ENCODE assay signal across 21 mouse cellular contexts in genomic region chr13:57362563-57362962, GRCm38 (mm10).
A peak's percentile ranks its signal among the peaks of the same experiment; 100 is the strongest.
DNase-seq lines count a peak whose midpoint lies in the region; TF ChIP-seq lines count a peak whose summit lies in the region.
"Had no signal": no experiment of that assay in that cellular context is flagged by ENCODE, and none has a peak within 500 bp of the region (broad histone marks: within the 10 kb centered on the region; RNA-seq: fewer than 3 reads in every experiment).

No protein-coding gene starts in this region.

- no peaks in the 10 kb centered on the region for H3K9me3 ChIP-seq in E14TG2a.4 (ENCODE audit: low read length)
- H3K9me3 ChIP-seq: embryonic facial prominence, embryonic 13.5 days; forebrain, embryonic 13.5 days; hindbrain, embryonic 15.5 days had no signal

- TF ChIP-seq CTCF in E14TG2a.4 (conservative IDR thresholded peaks at IDR 0.05; ENCODE audit: low read length) = no peak

- peak; percentile 62 for DNase-seq in heart, adult 11 months
- DNase-seq in heart, adult 8-10 months (ENCODE audit: low spot score) = no peak
- peak; percentile 97 for DNase-seq in R1 (ENCODE audit: low read depth, low spot score)
- DNase-seq in embryo, embryonic 10 days (ENCODE audit: low spot score) = peak; percentile 10
- no peak for DNase-seq in cerebellum, postnatal 4 days (ENCODE audit: low spot score in 2 of 2)
- DNase-seq in right cerebral cortex, postnatal 10 days (ENCODE audit: low spot score in 2 of 2) = no peak
- no peak for DNase-seq in frontal cortex, postnatal 36 days (ENCODE audit: low spot score in 2 of 2)
- DNase-seq: adrenal gland, postnatal 10 days; cerebellum, adult 11-12 months; cerebellum, adult 9-10 months; cerebellum, postnatal 25 days; forebrain, postnatal 0 days; gastrocnemius, adult 2 months; gastrocnemius, postnatal 25 days; heart, postnatal 36 days; kidney, adult 18-20 months had no signal

- H3K27me3 ChIP-seq in E14TG2a.4 (ENCODE audit: insufficient read depth, low read length) = peaks cover 23% of the 10 kb centered on the region; the same call in 1 of the 2 replicates
- H3K27me3 ChIP-seq: embryonic facial prominence, embryonic 13.5 days; forebrain, embryonic 13.5 days; heart, embryonic 13.5 days; hindbrain, embryonic 15.5 days had no signal

- peak overlapping the region; percentile 32; the same call in 1 of the 2 replicates for H3K4me3 ChIP-seq in E14TG2a.4 (replicated peaks; ENCODE audit: low read length)
- H3K4me3 ChIP-seq: embryonic facial prominence, embryonic 13.5 days; forebrain, embryonic 13.5 days; gastrocnemius, adult 2 months; heart, embryonic 13.5 days; hindbrain, embryonic 15.5 days had no signal

- peaks cover 58% of the 10 kb centered on the region for H3K4me1 ChIP-seq in E14TG2a.4 (replicated peaks; ENCODE audit: low read depth, low read length)
- H3K4me1 ChIP-seq: embryonic facial prominence, embryonic 13.5 days; heart, embryonic 13.5 days had no signal

- H3K36me3 ChIP-seq in E14TG2a.4 (ENCODE audit: insufficient read depth, low read length) = no peaks in the 10 kb centered on the region
- H3K36me3 ChIP-seq: embryonic facial prominence, embryonic 13.5 days; heart, embryonic 13.5 days; hindbrain, embryonic 15.5 days had no signal

Comparison
In these comparisons a context has a peak if more than half of its experiments do, and no peak if none do; other contexts are left out.
1. DNase-seq: peak in heart, adult 11 months (single experiment), R1 (single experiment) and embryo, embryonic 10 days (single experiment); none in heart, adult 8-10 months (single experiment), cerebellum, postnatal 4 days (0 of 2), right cerebral cortex, postnatal 10 days (0 of 2) and frontal cortex, postnatal 36 days (0 of 2).